Mouse (Mus musculus) cerebellum, adult 2 months (tissue): ENCODE measurements around the gene Olfr435. TPM values are rescaled to one million over a fixed set of nuclear protein-coding genes. Genes with fewer than 3 reads are reported as not detected.

Experiments
- DNase-seq, 2 experiments: peaks; one replicate each; pipeline ENCODE4 v3.0.0; 2021
- H3K27ac ChIP-seq: fragments of 200-500 bp; 2 replicates; pipeline ENCODE4 v1.5.1; 2012; ENCODE audit warnings: low read length, control low read depth, inconsistent platforms; ENCODE audit not compliant: insufficient read depth
- H3K27me3 ChIP-seq: fragments of 200-500 bp; 2 replicates; pipeline ENCODE4 v1.6.1; 2012; ENCODE audit warnings: inconsistent platforms, mild to moderate bottlenecking, low read length, moderate library complexity; ENCODE audit not compliant: control insufficient read depth, insufficient read depth
- H3K4me1 ChIP-seq: fragments of 200-500 bp; 2 replicates; pipeline ENCODE4 v1.6.1; 2011; ENCODE audit warnings: low read length; ENCODE audit not compliant: control insufficient read depth, insufficient read depth
- H3K4me3 ChIP-seq: fragments of 200-500 bp; replicated peaks from 2 replicates; pipeline ENCODE3; 2011; ENCODE audit warnings: mild to moderate bottlenecking, low read depth, low read length, control low read depth; ENCODE audit not compliant: insufficient read depth
- CTCF ChIP-seq: fragments of 200-500 bp; IDR thresholded peaks from 2 replicates; pipeline ENCODE4 v1.5.1; 2011; ENCODE audit warnings: low read depth, mild to moderate bottlenecking, control low read depth, low read length, moderate library complexity, borderline replicate concordance; ENCODE audit not compliant: insufficient read depth
- POLR2A ChIP-seq: fragments of 200-500 bp; IDR thresholded peaks from 2 replicates; pipeline ENCODE4 v1.6.1; 2011; ENCODE audit warnings: low read length, control low read depth, borderline replicate concordance; ENCODE audit not compliant: insufficient read depth
- WGBS: fragments of 180-500 bp; shearing (Covaris S2); methylation state at CpG from one replicate; pipeline ENCODE4 v1.1.7; 2018; 5-methylcytosine and 5-hydroxymethylcytosine counted together
- polyA plus RNA-seq: library from polyadenylated mRNA; depleted of rRNA; stranded (reverse); fragments of >200 nt; gene quantifications from 2 replicates; pipeline ENCODE4 v1.2.3, GENCODE M21; 2012; rRNA removed

Olfr435 gene
- not detected in 2 replicates for polyA plus RNA-seq

DNA sequence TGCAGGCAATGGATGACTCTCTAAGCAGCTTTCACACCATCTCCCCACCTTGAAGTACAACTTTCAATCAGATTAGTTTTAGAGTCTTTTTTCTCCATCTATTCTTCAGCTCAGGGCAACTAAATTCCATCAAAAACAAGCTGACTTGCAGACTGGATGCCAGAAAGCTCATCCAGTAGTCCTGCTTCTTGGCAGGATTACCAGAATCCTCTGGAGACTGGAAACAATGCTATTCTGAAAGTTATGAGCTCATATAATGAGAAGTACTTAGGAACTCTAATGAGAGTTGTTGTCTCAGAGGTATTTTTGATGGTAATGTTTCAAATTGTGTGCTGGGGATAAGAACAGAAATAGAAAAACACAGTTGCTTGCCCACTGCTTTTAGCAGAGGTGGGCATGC is at the start of gene Olfr435:
Gene Olfr435, plus strand, starts transcription at position 366 of the 400 bp plus-strand sequence.
- DNase-seq: no peak
- TF ChIP-seq POLR2A (no peak), CTCF (no peak)
- no peak within 1 kb of the TSS for H3K4me3 ChIP-seq
- no peaks in the 10 kb centered on the region for H3K27me3 ChIP-seq
- H3K27ac ChIP-seq: no peak within 1 kb of the TSS
- H3K4me1 ChIP-seq: no peaks in the 10 kb centered on the region

DNA sequence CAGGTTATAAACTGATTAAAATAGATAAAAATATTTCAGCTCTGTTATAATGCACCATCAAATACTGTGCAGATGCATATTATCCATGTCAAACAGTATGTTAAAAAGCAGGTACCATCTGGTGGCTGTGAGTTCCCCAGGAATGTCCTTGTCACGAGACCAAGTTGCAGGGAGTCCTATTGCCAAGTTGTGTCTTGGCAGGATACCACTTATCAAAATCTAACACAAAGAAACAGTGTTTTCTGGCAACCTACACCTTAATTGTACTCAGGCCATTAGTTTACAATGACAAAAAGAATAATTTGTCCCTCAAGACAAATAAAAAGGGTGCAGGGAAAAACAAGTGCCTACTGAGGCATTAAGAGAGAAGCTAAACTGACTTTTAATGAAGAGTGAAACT is 37.4 kb upstream of the Olfr435 start:
- peak; percentile 31 to 77 for DNase-seq
- Histone ChIP-seq H3K4me1 (peaks cover 7% of the 10 kb centered on the region; the same call in 1 of the 2 replicates), H3K27ac (no peak overlapping the region), H3K4me3 (no peak overlapping the region), H3K27me3 (no peaks in the 10 kb centered on the region)
- TF ChIP-seq POLR2A: no peak
- TF ChIP-seq CTCF: no peak
- WGBS: 4% methylated on average over 1 of the region's 1 CpGs

GRCm38 (mm10) chr6:43162982-43163381 is 34.0 kb upstream of the Olfr435 start, which contains the start of gene Olfr437:
TSS of gene Olfr437 (plus strand) at chr6:43163282.
- no peak for TF ChIP-seq POLR2A
- no peak for TF ChIP-seq CTCF
- DNase-seq: no peak
- 81% methylated on average over 3 of the region's 3 CpGs for WGBS
- no peak within 1 kb of the TSS for H3K27ac ChIP-seq
- peaks cover 10% of the 10 kb centered on the region; the same call in 1 of the 2 replicates for H3K4me1 ChIP-seq
- no peak within 1 kb of the TSS for H3K4me3 ChIP-seq
- no peaks in the 10 kb centered on the region for H3K27me3 ChIP-seq

DNA sequence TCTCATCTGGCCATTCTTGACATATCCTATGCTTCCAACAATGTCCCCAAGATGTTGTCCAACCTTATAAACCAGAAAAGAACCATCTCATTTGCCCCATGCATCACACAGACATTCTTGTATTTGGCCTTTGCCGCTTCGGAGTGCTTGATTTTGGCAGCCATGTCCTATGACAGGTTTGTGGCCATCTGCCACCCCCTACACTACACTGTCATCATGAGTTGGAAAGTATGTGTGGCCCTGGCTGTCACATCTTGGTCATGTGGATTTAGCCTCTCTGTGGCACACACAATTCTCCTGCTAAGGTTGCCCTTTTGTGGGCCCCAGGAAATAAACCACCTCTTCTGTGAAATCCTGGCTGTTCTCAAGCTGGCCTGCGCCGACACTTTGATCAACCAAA is 29.7 kb upstream of the Olfr435 start:
- Histone ChIP-seq H3K4me1 (peaks cover 2% of the 10 kb centered on the region; the same call in 1 of the 2 replicates), H3K27ac (no peak overlapping the region), H3K27me3 (no peaks in the 10 kb centered on the region), H3K4me3 (no peak overlapping the region)
- WGBS: 37% methylated on average over 4 of the region's 4 CpGs
- peak; percentile 25 to 51 for DNase-seq
- TF ChIP-seq CTCF: no peak
- TF ChIP-seq POLR2A: no peak

GRCm38 (mm10) chr6:43171840-43172239 is 25.1 kb upstream of the Olfr435 start, which contains the start of gene Olfr13:
TSS of gene Olfr13 (plus strand) at chr6:43172140.
- H3K4me1 ChIP-seq: peaks cover 2% of the 10 kb centered on the region; the same call in 1 of the 2 replicates
- no peak for TF ChIP-seq POLR2A
- no peak for TF ChIP-seq CTCF
- WGBS: 87% methylated on average over 4 of the region's 4 CpGs
- no peaks in the 10 kb centered on the region for H3K27me3 ChIP-seq
- H3K27ac ChIP-seq: no peak within 1 kb of the TSS
- no peak within 1 kb of the TSS for H3K4me3 ChIP-seq
- no peak for DNase-seq

GRCm38 (mm10) chr6:43178129-43178528 is 18.8 kb upstream of the Olfr435 start:
- no peak overlapping the region for H3K27ac ChIP-seq
- 67% methylated on average over 1 of the region's 1 CpGs for WGBS

DNA sequence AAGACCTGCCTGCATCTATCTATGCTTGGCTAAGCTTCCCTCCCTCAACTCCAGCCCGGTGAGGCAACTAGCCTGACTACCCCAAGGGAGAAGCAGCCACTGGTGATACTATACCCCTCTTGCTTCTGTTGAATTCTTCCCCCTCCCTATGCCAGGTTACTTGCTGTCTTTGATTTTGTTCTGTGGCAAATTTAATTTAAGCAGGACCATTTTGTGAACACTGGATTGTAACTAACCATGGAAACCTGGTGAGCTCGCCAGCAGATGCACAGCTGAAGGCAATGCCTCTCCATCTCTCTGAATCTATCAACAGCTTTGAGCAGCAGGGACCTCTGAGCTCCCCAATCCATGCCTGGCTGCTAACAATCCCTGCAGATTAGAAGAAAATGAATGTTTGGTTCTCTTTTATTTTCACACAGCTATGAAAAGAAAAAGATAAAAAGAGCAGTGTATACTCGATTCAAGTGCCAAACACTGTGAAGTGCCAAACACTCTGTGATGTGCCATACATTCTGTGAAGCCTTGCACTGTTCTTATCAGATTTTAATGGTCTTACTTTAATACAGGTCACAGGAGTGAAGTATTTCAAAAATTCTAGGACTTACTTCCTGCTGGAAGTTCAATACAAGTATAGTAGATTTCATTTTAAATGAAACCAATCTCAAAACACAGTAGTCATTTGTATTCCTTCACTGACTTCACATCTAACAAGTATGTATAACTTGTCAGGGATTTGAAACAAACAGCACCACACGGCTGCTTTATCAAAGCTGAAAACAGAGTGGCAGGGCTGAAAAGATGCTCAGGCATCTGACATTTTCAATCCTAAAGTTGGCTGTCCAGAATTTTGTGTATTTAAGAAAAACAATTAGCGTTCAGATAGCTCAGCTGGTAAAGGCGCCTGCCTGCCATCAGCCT is 18.1 kb upstream of the Olfr435 start:
- no peak for DNase-seq
- Histone ChIP-seq H3K4me3 (no peak overlapping the region), H3K27ac (no peak overlapping the region), H3K27me3 (no peaks in the 10 kb centered on the region), H3K4me1 (no peaks in the 10 kb centered on the region)
- TF ChIP-seq POLR2A: no peak
- no peak for TF ChIP-seq CTCF
- 54% methylated on average over 6 of the region's 6 CpGs for WGBS

More at GRCm38 (mm10) chr6:43178129-43178528, 18.8 kb upstream of the Olfr435 start:
- no peak overlapping the region for H3K4me3 ChIP-seq
- DNase-seq: no peak
- H3K27me3 ChIP-seq: no peaks in the 10 kb centered on the region
- H3K4me1 ChIP-seq: no peaks in the 10 kb centered on the region
- TF ChIP-seq CTCF (no peak), POLR2A (no peak)

DNA sequence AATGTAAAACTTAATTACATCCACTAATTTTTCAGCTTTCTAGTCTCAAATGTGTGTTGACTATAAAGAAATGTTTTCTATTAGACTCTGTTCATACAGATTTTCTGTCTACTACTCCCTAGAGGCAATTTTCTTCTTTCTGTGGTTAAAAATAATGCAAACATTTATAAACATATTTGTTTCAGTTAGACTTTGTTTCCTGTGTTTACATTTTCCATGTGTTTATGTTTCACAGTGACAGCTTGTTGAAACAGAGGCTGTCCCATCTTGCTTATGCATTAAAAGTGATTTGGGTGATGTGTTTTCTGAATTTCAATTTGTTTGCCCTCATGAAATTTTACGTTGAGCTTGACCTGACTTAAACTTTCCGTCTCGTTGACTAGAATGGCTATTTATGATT is 6.0 kb upstream of the Olfr435 start:
- H3K4me3 ChIP-seq: no peak overlapping the region
- no peak for DNase-seq
- no peak overlapping the region for H3K27ac ChIP-seq
- H3K4me1 ChIP-seq: no peaks in the 10 kb centered on the region
- no peaks in the 10 kb centered on the region for H3K27me3 ChIP-seq
- 85% methylated on average over 3 of the region's 3 CpGs for WGBS
- TF ChIP-seq CTCF (no peak), POLR2A (no peak)
